Mouse (Mus musculus): ENCODE measurements at regions not wholly inside any gene's neighbourhood (a gene's known extent, or its start where the extent isn't known, plus 50 kb on each side); places are given as distances from the start of the nearest gene placed in this dataset.

GRCm38 (mm10) chr14:36316418-36317111 is 221.8 kb downstream of the 4930474N05Rik start:
- intact Hi-C loops (cut with DNase I), result no loop called here
- H3K36me3 ChIP-seq (ENCODE audit: control insufficient read depth, insufficient read depth, low read length), result no peaks in the 10 kb centered on the region
- H3K4me1 ChIP-seq (ENCODE audit: control insufficient read depth, insufficient read depth, low read length), result no peaks in the 10 kb centered on the region
- no peak overlapping the region for H3K4me3 ChIP-seq
- H3K79me2 ChIP-seq (replicated peaks; ENCODE audit: control insufficient read depth, insufficient read depth, low read length), result no peaks in the 10 kb centered on the region
- no peak overlapping the region for H3K27ac ChIP-seq
- TF ChIP-seq POLR2A (IDR thresholded peaks at IDR 0.05; ENCODE audit: insufficient read depth, low read depth, low read length), result no peak
- TF ChIP-seq CTCF (IDR thresholded peaks at IDR 0.05), result no peak
- no peak for TF ChIP-seq EP300 (IDR thresholded peaks at IDR 0.05; ENCODE audit: insufficient read depth, low read depth, low read length)
- H3K9ac ChIP-seq (ENCODE audit: low read depth, low read length), result no peak overlapping the region
- DNase-seq, result no peak
- 72% methylated on average over 4 of the region's 4 CpGs for WGBS
- no peaks in the 10 kb centered on the region for H3K27me3 ChIP-seq (ENCODE audit: control insufficient read depth, insufficient read depth, low read length)

GRCm38 (mm10) chr14:36328258-36328891 is 233.7 kb downstream of the 4930474N05Rik start:
- Histone ChIP-seq H3K9ac (ENCODE audit: low read depth, low read length) (no peak overlapping the region), H3K36me3 (ENCODE audit: control insufficient read depth, insufficient read depth, low read length) (no peaks in the 10 kb centered on the region), H3K4me1 (ENCODE audit: control insufficient read depth, insufficient read depth, low read length) (no peaks in the 10 kb centered on the region), H3K79me2 (replicated peaks; ENCODE audit: control insufficient read depth, insufficient read depth, low read length) (no peaks in the 10 kb centered on the region), H3K27ac (no peak overlapping the region), H3K4me3 (no peak overlapping the region), H3K27me3 (ENCODE audit: control insufficient read depth, insufficient read depth, low read length) (no peaks in the 10 kb centered on the region)
- DNase-seq, result no peak
- 57% methylated on average over 3 of the region's 3 CpGs for WGBS
- intact Hi-C loops (cut with DNase I), result no loop called here
- TF ChIP-seq CTCF (IDR thresholded peaks at IDR 0.05), result no peak
- no peak for TF ChIP-seq EP300 (IDR thresholded peaks at IDR 0.05; ENCODE audit: insufficient read depth, low read depth, low read length)
- no peak for TF ChIP-seq POLR2A (IDR thresholded peaks at IDR 0.05; ENCODE audit: insufficient read depth, low read depth, low read length)

- TF ChIP-seq EP300 (IDR thresholded peaks at IDR 0.05; ENCODE audit: insufficient read depth, low read depth, low read length) (no peak), CTCF (IDR thresholded peaks at IDR 0.05) (no peak), POLR2A (IDR thresholded peaks at IDR 0.05; ENCODE audit: insufficient read depth, low read depth, low read length) (no peak)
- Histone ChIP-seq H3K36me3 (ENCODE audit: control insufficient read depth, insufficient read depth, low read length) (no peaks in the 10 kb centered on the region), H3K4me1 (ENCODE audit: control insufficient read depth, insufficient read depth, low read length) (no peaks in the 10 kb centered on the region), H3K27ac (no peak overlapping the region), H3K4me3 (no peak overlapping the region), H3K27me3 (ENCODE audit: control insufficient read depth, insufficient read depth, low read length) (no peaks in the 10 kb centered on the region), H3K9ac (ENCODE audit: low read depth, low read length) (no peak overlapping the region), H3K79me2 (replicated peaks; ENCODE audit: control insufficient read depth, insufficient read depth, low read length) (no peaks in the 10 kb centered on the region)
- 70% methylated on average over 1 of the region's 1 CpGs for WGBS
- intact Hi-C loops (cut with DNase I), result no loop called here
- no peak for DNase-seq
These were observed 246.1 kb downstream of the 4930474N05Rik start for GRCm38 (mm10) chr14:36340832-36341231.
